Mouse (Mus musculus) heart, embryonic 11.5 days (tissue): ENCODE measurements around the gene Cnga4. TPM values are rescaled to one million over a fixed set of nuclear protein-coding genes. Genes with fewer than 3 reads are reported as not detected.
A peak's percentile ranks its signal among the peaks of the same experiment; 100 is the strongest.
"Not testable (repeated sequence)": the region's sequence is repeated elsewhere in the genome, so short reads cannot be mapped to it uniquely, and the experiment has no call there.

Experiments
- ATAC-seq: fragments of 200-750 bp; cut with Nextera tagmentation; replicated peaks from 2 replicates; pipeline ENCODE4 v1.8.0; 2017; ENCODE audit warnings: moderate library complexity; ENCODE audit not compliant: insufficient number of reproducible peaks, low FRiP score, low TSS enrichment
- H3K27ac ChIP-seq: fragments of 300-500 bp; sonication (generic); 2 replicates; pipeline ENCODE4 v1.5.1; 2014; ENCODE audit warnings: mild to moderate bottlenecking, low read depth, low read length
- H3K27me3 ChIP-seq: fragments of 300-500 bp; sonication (generic); 2 replicates; pipeline ENCODE4 v1.6.1; 2014; ENCODE audit warnings: mild to moderate bottlenecking, low read length, mixed read lengths; ENCODE audit not compliant: control insufficient read depth, insufficient read depth
- H3K36me3 ChIP-seq: fragments of 300-500 bp; sonication (generic); 2 replicates; pipeline ENCODE4 v1.6.1; 2014; ENCODE audit warnings: mild to moderate bottlenecking, low read length, moderate library complexity, mixed read lengths; ENCODE audit not compliant: control insufficient read depth, insufficient read depth
- H3K4me1 ChIP-seq: fragments of 300-500 bp; sonication (generic); 2 replicates; pipeline ENCODE4 v1.6.1; 2014; ENCODE audit warnings: low read length; ENCODE audit not compliant: control insufficient read depth, insufficient read depth
- H3K4me2 ChIP-seq: fragments of 300-500 bp; sonication (generic); 2 replicates; pipeline ENCODE4 v1.6.1; 2014; ENCODE audit warnings: mild to moderate bottlenecking, moderate library complexity
- H3K4me3 ChIP-seq: fragments of 300-500 bp; sonication (generic); 2 replicates; pipeline ENCODE4 v1.5.1; 2014; ENCODE audit warnings: low read depth, low read length
- H3K9ac ChIP-seq: fragments of 300-500 bp; sonication (generic); 2 replicates; pipeline ENCODE4 v1.6.1; 2014; ENCODE audit warnings: mild to moderate bottlenecking, low read depth, low read length, moderate library complexity
- H3K9me3 ChIP-seq: fragments of 300-500 bp; sonication (generic); replicated peaks from 2 replicates; pipeline ENCODE4 v1.6.1; 2016; ENCODE audit warnings: low read length; ENCODE audit not compliant: control insufficient read depth
- WGBS: fragments of 180-500 bp; shearing (Covaris S2); extraction: QIAGEN DNeasy Blood & Tissue Kit; methylation state at CpG from one replicate; pipeline ENCODE4 v1.1.7; 2014; ENCODE audit not compliant: insufficient replicate concordance; 5-methylcytosine and 5-hydroxymethylcytosine counted together
- polyA plus RNA-seq: library from polyadenylated mRNA; unstranded; fragments of >200 nt; fragmentation: Nextera tagmentation; extraction: Ambion mirVana; gene quantifications from 2 replicates; pipeline ENCODE4 v1.2.1, GENCODE M21; 2014

The Cnga4 gene
- not detected in 2 replicates for polyA plus RNA-seq

DNA sequence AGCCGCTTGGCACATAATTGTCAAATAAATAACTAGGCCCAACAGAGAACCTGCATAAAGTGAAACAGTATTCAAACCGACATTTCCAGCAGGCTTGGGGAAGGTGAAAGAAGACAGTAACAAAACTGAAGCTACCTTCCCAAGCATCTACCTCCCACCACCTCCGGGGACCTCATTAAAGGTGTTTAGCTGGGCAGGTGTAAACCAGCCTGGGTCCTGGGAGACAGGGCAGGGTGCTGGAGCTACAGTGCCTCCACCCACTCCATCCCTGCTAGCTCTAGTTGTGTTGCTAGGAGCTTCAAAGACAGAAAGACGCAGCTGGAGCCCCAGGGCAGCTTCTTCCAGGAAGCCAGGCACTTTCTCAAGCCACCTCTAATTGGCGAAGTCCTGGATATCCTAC, at the start of gene Cnga4:
Cnga4 (plus strand) TSS at position 301 of the 400 bp plus-strand sequence.
- no peak within 1 kb of the TSS for H3K4me2 ChIP-seq
- no peak for ATAC-seq
- no peaks in the 10 kb centered on the region for H3K36me3 ChIP-seq
- H3K4me3 ChIP-seq = no peak within 1 kb of the TSS
- H3K9ac ChIP-seq = no peak within 1 kb of the TSS
- 66% methylated on average over 5 of the region's 5 CpGs for WGBS
- no peaks in the 10 kb centered on the region for H3K4me1 ChIP-seq
- no peaks in the 10 kb centered on the region for H3K27me3 ChIP-seq
- no peaks in the 10 kb centered on the region for H3K9me3 ChIP-seq
- no peak within 1 kb of the TSS for H3K27ac ChIP-seq

- ATAC-seq, H3K4me3 ChIP-seq, H3K4me2 ChIP-seq, H3K27me3 ChIP-seq, H3K27ac ChIP-seq, H3K9ac ChIP-seq, H3K4me1 ChIP-seq, H3K36me3 ChIP-seq, H3K9me3 ChIP-seq: not testable (repeated sequence)
- WGBS = no CpG with 5 or more reads among the region's 5 CpGs
These were observed 48.3 kb upstream of the Cnga4 start for GRCm38 (mm10) chr7:105356064-105356463.

DNA sequence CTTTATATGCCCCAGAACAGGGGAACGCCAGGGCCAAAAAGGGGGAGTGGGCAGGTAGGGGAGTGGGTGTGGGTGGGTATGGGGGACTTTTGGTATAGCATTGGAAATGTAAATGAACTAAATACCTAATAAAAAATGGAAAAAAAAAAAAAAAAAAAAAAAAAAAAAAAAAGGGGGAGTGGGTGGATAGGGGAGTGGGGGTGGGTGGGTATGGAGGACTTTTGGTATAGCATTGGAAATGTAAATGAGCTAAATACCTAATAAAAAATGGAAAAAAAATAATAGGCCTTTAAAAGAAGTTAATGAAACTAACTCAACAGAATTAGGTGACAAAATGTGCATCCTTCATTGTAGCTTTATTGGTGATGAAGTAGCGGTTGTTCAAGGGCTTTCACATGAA, 47.9 kb upstream of the Cnga4 start:
- H3K4me3 ChIP-seq, H3K36me3 ChIP-seq, H3K27me3 ChIP-seq, H3K4me2 ChIP-seq, H3K4me1 ChIP-seq, H3K27ac ChIP-seq, H3K9me3 ChIP-seq, H3K9ac ChIP-seq: not testable (repeated sequence)
- WGBS = 93% methylated on average over 1 of the region's 2 CpGs
- ATAC-seq = peak; percentile 77; the same call in 1 of the 2 replicates

DNA sequence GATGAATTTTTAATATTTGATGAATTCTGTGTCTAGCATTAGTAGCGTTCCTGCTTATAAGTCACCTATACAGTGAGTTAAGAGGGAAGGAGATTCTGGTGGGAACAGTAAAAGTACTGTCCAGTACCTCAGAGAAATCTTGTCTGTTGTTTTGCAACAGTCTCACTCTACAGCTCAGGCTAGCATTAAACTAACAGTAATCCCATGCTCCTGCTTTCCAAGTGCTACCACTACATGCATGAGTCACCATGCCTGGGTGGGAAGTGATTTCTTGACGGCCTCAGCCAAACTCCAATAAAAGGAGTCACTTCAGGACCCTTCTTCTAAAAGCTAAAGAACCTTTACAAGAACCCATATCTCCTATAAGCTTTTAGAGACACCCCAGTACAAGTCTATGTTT, 42.7 kb upstream of the Cnga4 start:
- 75% methylated on average over 2 of the region's 2 CpGs for whole genome bisulfite sequencing

DNA sequence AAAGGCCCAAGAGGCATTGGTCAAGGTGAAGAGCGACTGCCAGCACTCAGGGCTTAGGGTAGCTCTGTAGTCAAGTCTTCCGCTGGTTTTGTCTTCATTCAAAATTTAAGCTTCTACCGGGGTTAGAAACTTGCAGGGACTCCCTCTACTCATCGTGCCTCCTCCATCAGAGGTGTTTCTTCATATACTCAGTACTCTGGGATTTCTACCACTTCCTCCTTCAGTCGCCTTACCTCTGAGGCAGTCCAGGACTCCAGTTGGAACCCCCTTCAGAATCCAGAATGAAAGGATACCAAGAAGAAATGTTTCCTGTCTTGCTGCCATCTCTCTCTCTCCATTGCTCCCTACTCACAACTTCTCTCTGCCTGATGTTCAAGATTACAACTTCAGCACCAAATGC, 37.1 kb upstream of the Cnga4 start:
- no peak overlapping the region for H3K4me3 ChIP-seq
- H3K4me2 ChIP-seq = no peak overlapping the region
- H3K27ac ChIP-seq = no peak overlapping the region
- 78% methylated on average over 5 of the region's 5 CpGs for whole genome bisulfite sequencing
- no peaks in the 10 kb centered on the region for H3K9me3 ChIP-seq
- H3K27me3 ChIP-seq = no peaks in the 10 kb centered on the region
- no peak for ATAC-seq
- H3K4me1 ChIP-seq = no peaks in the 10 kb centered on the region
- no peak overlapping the region for H3K9ac ChIP-seq
- H3K36me3 ChIP-seq = no peaks in the 10 kb centered on the region

More for the DNA sequence above, 42.7 kb upstream of the Cnga4 start:
- Histone ChIP-seq H3K27me3 (no peaks in the 10 kb centered on the region), H3K27ac (no peak overlapping the region), H3K4me1 (no peaks in the 10 kb centered on the region), H3K4me3 (no peak overlapping the region), H3K4me2 (no peak overlapping the region), H3K9me3 (no peaks in the 10 kb centered on the region), H3K36me3 (no peaks in the 10 kb centered on the region), H3K9ac (no peak overlapping the region)
- no peak for ATAC-seq

- no peak for ATAC-seq
- Histone ChIP-seq H3K9me3 (no peaks in the 10 kb centered on the region), H3K4me2 (no peak within 1 kb of the TSS)
These were observed 36.4 kb upstream of the Cnga4 start, which contains the start of gene Olfr692 for GRCm38 (mm10) chr7:105367930-105368329. Gene Olfr692 (plus strand): TSS chr7:105368230.

GRCm38 (mm10) chr7:105368521-105368920, 35.8 kb upstream of the Cnga4 start:
- H3K4me1 ChIP-seq = peaks cover under 1% of the 10 kb centered on the region; the same call in 1 of the 2 replicates
- H3K4me3 ChIP-seq = no peak overlapping the region
- ATAC-seq = no peak
- no peaks in the 10 kb centered on the region for H3K9me3 ChIP-seq
- H3K27me3 ChIP-seq = no peaks in the 10 kb centered on the region
- no peak overlapping the region for H3K9ac ChIP-seq
- H3K27ac ChIP-seq = no peak overlapping the region
- WGBS = 81% methylated on average over 4 of the region's 4 CpGs
- H3K4me2 ChIP-seq = no peak overlapping the region
- no peaks in the 10 kb centered on the region for H3K36me3 ChIP-seq

More at GRCm38 (mm10) chr7:105367930-105368329, 36.4 kb upstream of the Cnga4 start, which contains the start of gene Olfr692:
- no peak within 1 kb of the TSS for H3K9ac ChIP-seq
- 88% methylated on average over 1 of the region's 1 CpGs for WGBS
- H3K27me3 ChIP-seq = no peaks in the 10 kb centered on the region
- H3K36me3 ChIP-seq = no peaks in the 10 kb centered on the region
- H3K27ac ChIP-seq = no peak within 1 kb of the TSS
- H3K4me3 ChIP-seq = no peak within 1 kb of the TSS
- H3K4me1 ChIP-seq = no peaks in the 10 kb centered on the region

DNA sequence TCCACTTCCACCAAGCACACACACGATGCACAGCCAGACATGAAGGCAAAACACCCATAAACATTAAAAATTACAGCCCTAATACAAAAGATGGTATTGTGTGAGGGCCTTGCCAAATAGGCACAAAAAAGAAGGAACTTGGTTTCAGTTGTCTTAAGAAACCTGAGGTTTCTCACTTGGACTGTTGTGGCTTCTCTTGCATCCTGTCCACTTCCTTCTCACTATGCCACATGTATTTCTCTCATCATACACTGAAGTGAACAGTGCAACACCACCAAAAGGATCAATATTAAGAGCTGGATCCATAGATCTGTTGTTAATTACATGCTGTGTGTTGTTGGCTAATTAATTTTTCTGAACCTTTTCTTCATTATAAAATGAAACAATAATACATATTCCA, 31.5 kb upstream of the Cnga4 start:
- WGBS = 89% methylated on average over 1 of the region's 1 CpGs
- peaks cover 2% of the 10 kb centered on the region; the same call in 1 of the 2 replicates for H3K36me3 ChIP-seq
- no peak overlapping the region for H3K27ac ChIP-seq
- H3K9me3 ChIP-seq = no peaks in the 10 kb centered on the region
- no peak overlapping the region for H3K4me2 ChIP-seq
- no peak overlapping the region for H3K9ac ChIP-seq
- peaks cover 3% of the 10 kb centered on the region; the same call in 1 of the 2 replicates for H3K4me1 ChIP-seq
- H3K4me3 ChIP-seq = no peak overlapping the region
- ATAC-seq = no peak
- H3K27me3 ChIP-seq = no peaks in the 10 kb centered on the region

- ATAC-seq = peak; percentile 55; the same call in 1 of the 2 replicates
- Histone ChIP-seq H3K9ac (no peak overlapping the region), H3K27ac (peak overlapping the region; percentile 62), H3K4me2 (no peak overlapping the region), H3K27me3 (no peaks in the 10 kb centered on the region), H3K9me3 (no peaks in the 10 kb centered on the region), H3K36me3 (peaks cover 5% of the 10 kb centered on the region; the same call in 1 of the 2 replicates), H3K4me3 (no peak overlapping the region), H3K4me1 (peaks cover 3% of the 10 kb centered on the region; the same call in 1 of the 2 replicates)
- 46% methylated on average over 4 of the region's 4 CpGs for WGBS
These were observed 30.9 kb upstream of the Cnga4 start for GRCm38 (mm10) chr7:105373509-105373908.
